Mouse (Mus musculus) hindbrain, embryonic 13.5 days (tissue): Measurements from ENCODE around the gene Gpa33. TPM values are rescaled to one million over a fixed set of nuclear protein-coding genes. Genes with fewer than 3 reads are reported as not detected.

Experiments
- ATAC-seq: fragments of 200-750 bp; cut with Nextera tagmentation; 2 replicates; pipeline ENCODE4 v1.8.0; 2017; ENCODE audit warnings: moderate TSS enrichment; ENCODE audit not compliant: low FRiP score
- H3K27ac ChIP-seq: fragments of 300-500 bp; sonication (generic); 2 replicates; pipeline ENCODE4 v1.5.1; 2015; ENCODE audit warnings: inconsistent platforms, mild to moderate bottlenecking, moderate library complexity
- H3K27me3 ChIP-seq: fragments of 300-500 bp; sonication (generic); 2 replicates; pipeline ENCODE4 v1.6.1; 2015; ENCODE audit warnings: mild to moderate bottlenecking, inconsistent platforms
- H3K36me3 ChIP-seq: fragments of 300-500 bp; sonication (generic); 2 replicates; pipeline ENCODE4 v1.6.1; 2015; ENCODE audit warnings: mild to moderate bottlenecking, inconsistent platforms
- H3K4me1 ChIP-seq: fragments of 300-500 bp; sonication (generic); replicated peaks from 2 replicates; pipeline ENCODE4 v1.6.1; 2015; ENCODE audit warnings: inconsistent platforms
- H3K4me2 ChIP-seq: fragments of 300-500 bp; sonication (generic); 2 replicates; pipeline ENCODE4 v1.6.1; 2015; ENCODE audit warnings: inconsistent platforms, mild to moderate bottlenecking, moderate library complexity
- H3K4me3 ChIP-seq: fragments of 300-500 bp; sonication (generic); 2 replicates; pipeline ENCODE4 v1.5.1; 2015; ENCODE audit warnings: mild to moderate bottlenecking, inconsistent platforms
- H3K9ac ChIP-seq: fragments of 300-500 bp; sonication (generic); 2 replicates; pipeline ENCODE4 v1.6.1; 2015; ENCODE audit warnings: mild to moderate bottlenecking, inconsistent platforms
- H3K9me3 ChIP-seq: fragments of 300-500 bp; sonication (generic); 2 replicates; pipeline ENCODE4 v1.6.1; 2016; ENCODE audit warnings: inconsistent platforms
- WGBS: fragments of 180-500 bp; shearing (Covaris S2); methylation state at CpG from one replicate; pipeline ENCODE4 v1.1.7; 2015; 5-methylcytosine and 5-hydroxymethylcytosine counted together
- polyA plus RNA-seq: library from polyadenylated mRNA; unstranded; fragments of >200 nt; fragmentation: Nextera tagmentation; extraction: Ambion mirVana; gene quantifications from 2 replicates; pipeline ENCODE4 v1.2.1, GENCODE M21; 2015

Gpa33 gene
- polyA plus RNA-seq, 1 experiment from 2014 or later = 0.14 TPM

DNA sequence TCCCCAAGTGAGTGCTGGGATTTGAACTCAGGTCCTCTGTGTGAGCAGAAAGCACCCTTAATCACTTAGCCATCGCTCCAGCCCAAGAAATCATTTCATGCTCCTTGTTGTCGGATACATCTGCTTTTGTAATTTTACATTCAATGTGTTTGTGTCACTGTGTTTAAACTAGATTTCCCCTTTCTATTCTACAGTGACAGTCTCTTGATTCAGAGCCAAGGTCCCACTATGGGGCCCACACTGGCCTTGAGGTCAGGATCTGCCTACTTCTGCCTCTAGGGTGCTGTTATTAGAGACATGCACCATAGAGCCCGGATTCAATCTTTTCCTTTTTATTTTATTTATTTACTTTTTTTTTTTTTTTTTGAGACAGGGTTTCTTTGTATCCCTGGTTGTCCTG, 43.0 kb downstream of the Gpa33 start:
- Histone ChIP-seq H3K27me3 (no peaks in the 10 kb centered on the region), H3K9me3 (no peaks in the 10 kb centered on the region), H3K9ac (no peak overlapping the region), H3K36me3 (no peaks in the 10 kb centered on the region), H3K4me1 (no peaks in the 10 kb centered on the region), H3K27ac (no peak overlapping the region), H3K4me3 (no peak overlapping the region), H3K4me2 (no peak overlapping the region)
- ATAC-seq = no peak
- WGBS = 80% methylated on average over 3 of the region's 3 CpGs

DNA sequence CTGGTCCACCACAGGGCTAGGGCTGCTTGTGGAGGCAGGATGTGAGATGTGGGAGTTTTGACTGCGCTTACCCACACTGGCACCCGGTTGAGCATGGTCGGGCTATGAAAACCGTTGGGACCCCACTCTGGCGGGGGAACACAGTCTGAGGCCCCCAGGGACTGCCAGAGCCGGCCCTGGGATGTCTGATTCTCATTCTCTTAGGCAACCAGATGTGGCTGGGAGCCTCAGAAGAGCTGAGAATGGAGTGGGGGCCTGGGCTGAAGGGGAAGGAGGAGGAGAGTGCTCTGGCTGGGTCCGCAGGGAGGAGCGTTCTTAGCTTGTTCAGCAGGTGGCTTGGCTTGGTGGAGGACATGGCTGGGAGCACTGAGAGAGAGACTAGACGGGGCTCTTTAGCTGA, 43.6 kb downstream of the Gpa33 start:
- Histone ChIP-seq H3K9me3 (no peaks in the 10 kb centered on the region), H3K27me3 (no peaks in the 10 kb centered on the region), H3K27ac (no peak overlapping the region), H3K4me2 (no peak overlapping the region), H3K4me1 (no peaks in the 10 kb centered on the region), H3K4me3 (no peak overlapping the region), H3K9ac (no peak overlapping the region), H3K36me3 (no peaks in the 10 kb centered on the region)
- no peak for ATAC-seq
- WGBS = 83% methylated on average over 9 of the region's 9 CpGs

DNA sequence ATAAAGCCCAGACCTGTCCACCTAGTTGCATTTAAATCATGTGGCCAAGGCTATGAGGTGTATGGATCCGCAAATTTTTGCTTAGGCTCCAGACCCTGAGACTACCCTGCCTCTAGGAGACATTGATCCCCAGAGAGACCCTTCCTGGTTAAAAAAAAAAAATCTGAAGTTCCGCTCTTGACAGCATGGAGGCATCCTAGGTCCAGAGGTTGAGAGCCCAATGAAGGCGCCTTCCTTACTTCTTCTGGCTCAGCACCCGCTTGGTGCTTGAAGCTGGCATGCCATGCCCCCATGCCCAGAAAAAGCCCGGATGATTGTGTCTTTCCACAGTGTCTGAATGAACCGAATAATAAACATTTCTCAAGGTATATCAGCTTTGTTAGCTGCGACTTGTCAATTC, 51.5 kb downstream of the Gpa33 start:
- H3K4me3 ChIP-seq = no peak overlapping the region
- H3K9me3 ChIP-seq = no peaks in the 10 kb centered on the region
- no peak for ATAC-seq
- no peak overlapping the region for H3K4me2 ChIP-seq
- no peaks in the 10 kb centered on the region for H3K36me3 ChIP-seq
- H3K27me3 ChIP-seq = no peaks in the 10 kb centered on the region
- 0 out of 2 replicates have a peak, but pooled peaks cover 9% of the 10 kb centered on the region for H3K4me1 ChIP-seq
- WGBS = 89% methylated on average over 7 of the region's 7 CpGs
- H3K9ac ChIP-seq = no peak overlapping the region
- H3K27ac ChIP-seq = no peak overlapping the region

DNA sequence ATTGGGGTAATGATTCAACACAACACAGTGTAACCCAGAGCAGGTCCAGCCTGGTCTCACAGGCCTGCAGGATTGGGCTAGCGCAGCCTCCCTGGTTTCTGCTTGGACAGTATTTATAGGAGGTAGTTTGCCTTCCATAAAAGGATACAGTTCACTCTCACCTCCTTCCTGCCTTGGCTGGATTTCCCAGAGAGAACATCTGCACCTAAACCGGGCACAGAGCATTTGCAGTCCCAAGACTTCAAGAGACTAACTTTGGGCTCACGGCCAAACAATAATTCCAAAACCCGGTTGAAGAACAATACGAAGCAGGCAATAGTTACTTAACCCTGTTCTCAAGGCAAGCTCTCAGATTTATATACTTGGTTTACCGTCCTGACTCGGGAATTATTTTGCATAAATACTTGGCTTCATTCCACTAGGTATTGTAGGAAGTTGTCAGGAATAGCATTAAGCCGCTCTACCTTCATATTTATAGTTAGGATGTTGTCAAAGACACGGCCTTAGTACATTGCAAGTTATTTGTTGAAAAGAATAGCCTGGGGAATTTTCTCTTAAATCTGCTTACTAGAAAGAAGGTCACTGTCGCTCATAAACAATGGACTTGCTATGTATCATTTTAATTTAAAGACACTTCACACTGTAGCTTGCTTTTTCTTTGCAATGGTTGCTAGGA, 53.1 kb downstream of the Gpa33 start:
- WGBS = 68% methylated on average over 10 of the region's 10 CpGs
- ATAC-seq = no peak
- Histone ChIP-seq H3K4me2 (no peak overlapping the region), H3K4me1 (0 out of 2 replicates have a peak, but pooled peaks cover 9% of the 10 kb centered on the region), H3K27me3 (no peaks in the 10 kb centered on the region), H3K36me3 (no peaks in the 10 kb centered on the region), H3K27ac (peak overlapping the region; percentile 35; the same call in 1 of the 2 replicates), H3K4me3 (no peak overlapping the region), H3K9me3 (no peaks in the 10 kb centered on the region), H3K9ac (no peak overlapping the region)

DNA sequence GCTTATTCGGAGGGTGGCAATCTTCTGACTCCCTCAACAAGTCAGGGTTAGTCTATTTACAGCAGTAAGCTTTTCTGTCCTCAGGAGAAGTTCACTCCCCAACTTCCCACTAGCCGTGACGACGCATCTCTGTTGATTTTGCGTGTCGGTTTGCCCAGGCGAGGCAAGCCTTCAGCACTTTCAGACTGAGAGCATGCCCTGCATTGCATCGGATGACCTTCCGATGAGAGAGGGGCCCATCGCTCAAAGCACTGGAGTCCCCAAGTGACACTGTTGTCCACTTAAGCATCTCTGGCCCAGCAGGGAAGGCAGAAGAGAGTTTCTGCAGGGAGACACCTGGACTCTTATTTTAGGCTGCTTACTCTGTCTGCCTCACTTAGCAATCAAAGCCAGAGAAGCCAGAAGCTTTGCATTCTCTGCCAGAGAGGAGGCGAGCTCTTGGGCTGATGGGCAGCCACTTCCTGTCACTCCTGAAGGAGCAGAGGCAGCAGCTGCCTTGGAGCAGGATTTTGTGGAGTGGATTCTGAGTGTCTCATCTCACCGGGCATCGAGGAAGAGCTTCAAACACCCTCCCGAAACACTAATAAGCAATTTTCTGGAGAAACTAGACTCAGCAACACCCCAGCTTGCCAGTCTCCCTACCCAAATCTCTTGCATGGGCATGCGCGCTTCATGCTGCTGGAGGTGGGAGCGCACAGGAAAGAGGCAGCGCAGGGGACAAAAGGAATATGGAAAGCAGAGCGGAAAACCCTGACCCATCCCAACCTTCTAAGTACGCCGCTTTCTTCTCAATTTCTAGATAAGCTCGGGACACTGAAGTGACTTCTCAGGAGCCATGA, 54.6 kb downstream of the Gpa33 start:
- ATAC-seq = no peak
- no peaks in the 10 kb centered on the region for H3K36me3 ChIP-seq
- no peak overlapping the region for H3K27ac ChIP-seq
- H3K9ac ChIP-seq = no peak overlapping the region
- no peaks in the 10 kb centered on the region for H3K9me3 ChIP-seq
- H3K27me3 ChIP-seq = no peaks in the 10 kb centered on the region
- 0 out of 2 replicates have a peak, but pooled peaks cover 9% of the 10 kb centered on the region for H3K4me1 ChIP-seq
- no peak overlapping the region for H3K4me2 ChIP-seq
- no peak overlapping the region for H3K4me3 ChIP-seq
- 81% methylated on average over 22 of the region's 22 CpGs for WGBS

DNA sequence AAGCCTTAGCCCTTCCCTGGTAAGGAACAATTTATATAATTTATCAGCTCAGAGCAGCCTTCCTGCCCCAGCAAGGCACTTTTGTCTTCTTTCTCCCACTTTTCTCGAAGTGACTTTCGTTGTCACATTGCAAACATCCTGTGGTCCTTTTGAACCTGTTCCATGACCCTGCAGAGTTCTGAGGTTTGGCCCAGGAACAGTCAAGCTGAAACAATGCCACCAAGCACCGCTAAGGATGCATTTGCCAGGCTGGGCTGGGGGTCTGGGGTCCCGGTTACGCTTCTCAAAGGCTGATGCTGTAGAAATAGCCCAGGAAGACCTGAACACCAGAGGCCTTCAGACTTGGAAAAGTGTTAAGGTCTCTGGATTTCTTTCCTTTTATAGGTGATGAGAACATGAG, 55.3 kb downstream of the Gpa33 start:
- no peaks in the 10 kb centered on the region for H3K27me3 ChIP-seq
- no peak overlapping the region for H3K9ac ChIP-seq
- no peak overlapping the region for H3K4me3 ChIP-seq
- ATAC-seq = no peak
- peaks cover 10% of the 10 kb centered on the region; the same call in 1 of the 2 replicates for H3K4me1 ChIP-seq
- no peak overlapping the region for H3K27ac ChIP-seq
- no peaks in the 10 kb centered on the region for H3K36me3 ChIP-seq
- H3K4me2 ChIP-seq = no peak overlapping the region
- 79% methylated on average over 5 of the region's 5 CpGs for whole genome bisulfite sequencing
- no peaks in the 10 kb centered on the region for H3K9me3 ChIP-seq

DNA sequence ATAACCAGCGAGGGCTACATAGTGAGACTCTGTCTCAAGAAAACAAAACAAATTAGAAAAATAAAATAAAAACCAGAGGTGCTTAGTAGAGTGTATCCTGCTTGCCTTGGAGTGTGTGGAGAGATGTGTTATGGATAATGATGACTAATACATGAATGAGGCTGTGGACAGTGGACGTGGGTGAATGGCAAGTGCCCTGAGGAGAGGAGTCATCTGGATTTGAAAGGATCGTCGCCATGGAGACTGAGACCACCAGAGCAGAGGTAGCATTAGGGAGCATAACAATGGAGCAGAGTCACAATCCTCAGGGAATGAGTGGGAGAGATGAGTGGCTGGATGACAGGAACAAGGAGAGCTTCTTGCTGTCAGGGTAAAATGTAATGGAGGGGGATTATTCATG, 59.8 kb downstream of the Gpa33 start:
- H3K4me3 ChIP-seq = no peak overlapping the region
- H3K36me3 ChIP-seq = no peaks in the 10 kb centered on the region
- H3K4me2 ChIP-seq = no peak overlapping the region
- ATAC-seq = no peak
- peaks cover 8% of the 10 kb centered on the region for H3K4me1 ChIP-seq
- no peaks in the 10 kb centered on the region for H3K9me3 ChIP-seq
- H3K27ac ChIP-seq = no peak overlapping the region
- WGBS = 64% methylated on average over 4 of the region's 4 CpGs
- H3K9ac ChIP-seq = no peak overlapping the region
- H3K27me3 ChIP-seq = no peaks in the 10 kb centered on the region

DNA sequence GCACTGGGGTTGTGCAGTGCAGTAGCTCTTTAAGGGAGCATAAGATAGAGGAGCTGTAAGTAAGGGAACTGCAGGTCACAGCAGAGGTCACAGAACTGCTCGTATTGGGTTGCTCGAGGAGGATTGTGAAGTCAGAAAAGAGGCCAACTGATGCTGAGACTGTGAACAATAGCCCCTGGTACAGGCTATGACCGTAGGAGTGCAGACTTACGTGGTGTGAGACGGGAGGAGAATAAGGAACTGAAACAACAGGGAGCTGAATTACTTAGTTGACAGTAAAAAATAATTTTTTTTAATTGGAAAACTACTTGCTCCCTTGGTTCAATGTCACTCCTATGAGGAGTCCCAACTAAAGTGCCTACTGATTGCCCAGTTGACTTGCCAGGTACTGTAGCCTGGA, 74.1 kb downstream of the Gpa33 start:
- WGBS = 19% methylated on average over 5 of the region's 5 CpGs
- Histone ChIP-seq H3K27ac (no peak overlapping the region), H3K9ac (no peak overlapping the region), H3K27me3 (no peaks in the 10 kb centered on the region), H3K4me2 (no peak overlapping the region), H3K4me3 (no peak overlapping the region), H3K36me3 (no peaks in the 10 kb centered on the region), H3K9me3 (no peaks in the 10 kb centered on the region), H3K4me1 (no peaks in the 10 kb centered on the region)
- no peak for ATAC-seq

DNA sequence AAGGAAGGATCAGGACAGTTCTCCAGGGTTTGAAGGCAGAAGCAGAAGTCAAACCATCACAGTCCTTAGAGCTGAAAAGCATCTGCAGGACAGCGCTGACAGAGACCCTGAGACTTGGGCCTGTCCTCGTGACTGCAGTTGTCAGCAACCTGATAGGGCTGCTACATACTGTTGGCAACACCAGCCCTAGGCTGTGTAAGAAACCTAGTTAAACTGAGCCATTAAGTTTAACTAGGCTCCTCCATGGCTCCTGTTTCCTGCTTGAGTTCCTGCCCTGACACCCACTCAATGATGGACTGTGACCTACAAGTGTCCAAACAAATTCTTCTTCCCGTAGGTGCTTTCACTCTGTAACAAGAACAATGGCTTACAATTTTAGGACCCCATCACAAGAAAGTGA, 75.1 kb downstream of the Gpa33 start:
- Histone ChIP-seq H3K4me2 (no peak overlapping the region), H3K27me3 (no peaks in the 10 kb centered on the region), H3K4me3 (no peak overlapping the region), H3K9me3 (no peaks in the 10 kb centered on the region), H3K27ac (no peak overlapping the region), H3K36me3 (no peaks in the 10 kb centered on the region), H3K9ac (no peak overlapping the region), H3K4me1 (no peaks in the 10 kb centered on the region)
- ATAC-seq = no peak
- WGBS = 86% methylated on average over 3 of the region's 3 CpGs

DNA sequence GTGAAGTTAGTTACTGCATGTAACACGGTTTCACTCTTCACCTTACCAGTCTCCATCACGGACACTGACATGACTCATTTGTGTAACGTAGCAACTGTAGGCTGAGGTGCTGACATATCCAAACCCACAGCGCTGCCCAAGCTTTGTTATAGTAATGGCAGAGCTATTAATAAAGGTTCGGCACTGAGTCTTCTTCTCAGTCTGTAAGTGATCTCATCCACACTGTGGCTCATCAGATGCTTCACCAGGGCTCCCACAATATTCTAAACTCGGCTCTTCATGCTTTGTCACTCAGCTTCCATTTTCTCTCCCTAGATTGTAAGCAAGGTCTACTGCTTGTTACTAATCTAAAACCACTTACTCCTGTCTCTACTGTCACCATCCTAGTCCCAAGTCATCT, 79.3 kb downstream of the Gpa33 start:
- H3K27me3 ChIP-seq = no peaks in the 10 kb centered on the region
- H3K36me3 ChIP-seq = no peaks in the 10 kb centered on the region
- H3K4me2 ChIP-seq = no peak overlapping the region
- no peaks in the 10 kb centered on the region for H3K9me3 ChIP-seq
- H3K27ac ChIP-seq = no peak overlapping the region
- no peak for ATAC-seq
- WGBS = 88% methylated on average over 6 of the region's 6 CpGs
- H3K9ac ChIP-seq = no peak overlapping the region
- no peak overlapping the region for H3K4me3 ChIP-seq
- no peaks in the 10 kb centered on the region for H3K4me1 ChIP-seq

DNA sequence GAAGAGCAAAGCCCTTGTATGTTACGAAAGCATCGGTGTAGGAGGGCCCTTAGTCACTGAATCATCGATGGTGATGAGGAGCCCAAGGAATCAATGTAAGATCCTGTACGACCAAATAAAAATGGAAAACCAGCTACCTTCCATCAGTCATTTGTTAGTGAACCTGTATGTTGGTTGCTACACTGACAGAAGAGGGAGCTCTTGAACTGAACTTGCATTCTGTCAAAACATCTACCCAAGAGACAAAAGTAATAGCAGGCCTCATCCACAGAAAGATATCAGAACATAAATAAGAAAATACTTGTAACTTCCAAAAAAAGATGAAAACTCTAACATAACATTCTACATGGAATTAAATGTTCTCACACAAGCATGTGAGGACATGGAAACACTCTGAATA, 84.1 kb downstream of the Gpa33 start:
- H3K4me2 ChIP-seq = no peak overlapping the region
- no peaks in the 10 kb centered on the region for H3K4me1 ChIP-seq
- H3K27ac ChIP-seq = no peak overlapping the region
- no peaks in the 10 kb centered on the region for H3K9me3 ChIP-seq
- no peaks in the 10 kb centered on the region for H3K27me3 ChIP-seq
- no peaks in the 10 kb centered on the region for H3K36me3 ChIP-seq
- WGBS = 84% methylated on average over 4 of the region's 4 CpGs
- H3K9ac ChIP-seq = no peak overlapping the region
- no peak for ATAC-seq
- H3K4me3 ChIP-seq = no peak overlapping the region
